Mouse (Mus musculus) lung, embryonic 16.5 days (tissue): Measurements from ENCODE around the gene Nell2. TPM values are rescaled to one million over a fixed set of nuclear protein-coding genes. Genes with fewer than 3 reads are reported as not detected.

Experiments used
- ATAC-seq: fragments of 200-750 bp; cut with Nextera tagmentation; 2 replicates; pipeline ENCODE4 v1.8.0; 2017; ENCODE audit warnings: low read depth, mild to moderate bottlenecking, moderate library complexity
- H3K27ac ChIP-seq: fragments of 300-500 bp; sonication (generic); 2 replicates; pipeline ENCODE4 v1.5.1; 2014; ENCODE audit warnings: mild to moderate bottlenecking, control low read depth, low read length
- H3K27me3 ChIP-seq: fragments of 300-500 bp; sonication (generic); 2 replicates; pipeline ENCODE4 v1.6.1; 2014; ENCODE audit warnings: low read depth, low read length, mixed read lengths; ENCODE audit not compliant: control insufficient read depth, insufficient read depth
- H3K36me3 ChIP-seq: fragments of 300-500 bp; sonication (generic); 2 replicates; pipeline ENCODE4 v1.6.1; 2014; ENCODE audit warnings: low read length; ENCODE audit not compliant: control insufficient read depth, insufficient read depth
- H3K4me1 ChIP-seq: fragments of 300-500 bp; sonication (generic); replicated peaks from 2 replicates; pipeline ENCODE4 v1.6.1; 2014; ENCODE audit warnings: low read length, mixed read lengths; ENCODE audit not compliant: control insufficient read depth, insufficient read depth
- H3K4me2 ChIP-seq: fragments of 300-500 bp; sonication (generic); 2 replicates; pipeline ENCODE4 v1.6.1; 2014; ENCODE audit warnings: low read depth, low read length, control low read depth
- H3K4me3 ChIP-seq: fragments of 300-500 bp; sonication (generic); 2 replicates; pipeline ENCODE4 v1.5.1; 2014; ENCODE audit warnings: mild to moderate bottlenecking, low read length, control low read depth
- H3K9ac ChIP-seq: fragments of 300-500 bp; sonication (generic); 2 replicates; pipeline ENCODE4 v1.6.1; 2014; ENCODE audit warnings: low read length, control low read depth
- H3K9me3 ChIP-seq: fragments of 300-500 bp; sonication (generic); 2 replicates; pipeline ENCODE4 v1.6.1; 2016; ENCODE audit warnings: low read length; ENCODE audit not compliant: control insufficient read depth
- WGBS: fragments of 180-500 bp; shearing (Covaris S2); extraction: QIAGEN DNeasy Blood & Tissue Kit; methylation state at CpG from one replicate; pipeline ENCODE4 v1.1.7; 2014; 5-methylcytosine and 5-hydroxymethylcytosine counted together
- polyA plus RNA-seq: library from polyadenylated mRNA; unstranded; fragments of >200 nt; fragmentation: Nextera tagmentation; extraction: Ambion mirVana; gene quantifications from 2 replicates; pipeline ENCODE4 v1.2.1, GENCODE M21; 2015

Nell2 gene
- polyA plus RNA-seq, 1 experiment from 2014 or later = 1.2 TPM

- no peak overlapping the region for H3K27ac ChIP-seq
- no peaks in the 10 kb centered on the region for H3K9me3 ChIP-seq
- no peaks in the 10 kb centered on the region for H3K4me1 ChIP-seq
- no peak overlapping the region for H3K9ac ChIP-seq
- ATAC-seq = no peak
- no peaks in the 10 kb centered on the region for H3K36me3 ChIP-seq
- WGBS = 85% methylated on average over 13 of the region's 13 CpGs
- no peak overlapping the region for H3K4me3 ChIP-seq
- H3K4me2 ChIP-seq = no peak overlapping the region
- H3K27me3 ChIP-seq = no peaks in the 10 kb centered on the region
Observed at GRCm38 (mm10) chr15:95028862-95029486, 499.4 kb downstream of the Nell2 start.

Other genes starting within 250 kb of the Nell2 start
- gene Dbx2, start 127.4 kb upstream of the Nell2 start, polyA plus RNA-seq = 0.34 TPM in 1 of 2 replicates, not detected in the other